Mouse (Mus musculus) kidney, embryonic 16.5 days (tissue): Measurements from ENCODE around the gene Cacna1a. TPM values are rescaled to one million over a fixed set of nuclear protein-coding genes. Genes with fewer than 3 reads are reported as not detected.

Experiments
- ATAC-seq: fragments of 200-750 bp; cut with Nextera tagmentation; 2 replicates; pipeline ENCODE4 v1.8.0; 2017; ENCODE audit warnings: moderate TSS enrichment; ENCODE audit not compliant: low FRiP score, low TSS enrichment
- H3K27ac ChIP-seq: fragments of 300-500 bp; sonication (generic); 2 replicates; pipeline ENCODE4 v1.5.1; 2014; ENCODE audit warnings: low read length
- H3K27me3 ChIP-seq: fragments of 300-500 bp; sonication (generic); 2 replicates; pipeline ENCODE4 v1.6.1; 2014; ENCODE audit warnings: low read length, control low read depth, mixed read lengths; ENCODE audit not compliant: insufficient read depth
- H3K36me3 ChIP-seq: fragments of 300-500 bp; sonication (generic); 2 replicates; pipeline ENCODE4 v1.6.1; 2014; ENCODE audit warnings: low read length, control low read depth, mixed read lengths; ENCODE audit not compliant: insufficient read depth
- H3K4me1 ChIP-seq: fragments of 300-500 bp; sonication (generic); 2 replicates; pipeline ENCODE4 v1.6.1; 2014; ENCODE audit warnings: low read length, control low read depth, mixed read lengths; ENCODE audit not compliant: insufficient read depth
- H3K4me2 ChIP-seq: fragments of 300-500 bp; sonication (generic); replicated peaks from 2 replicates; pipeline ENCODE4 v1.6.1; 2014; ENCODE audit warnings: low read depth, low read length
- H3K4me3 ChIP-seq: fragments of 300-500 bp; sonication (generic); 2 replicates; pipeline ENCODE4 v1.5.1; 2014; ENCODE audit warnings: mild to moderate bottlenecking, low read length
- H3K9ac ChIP-seq: fragments of 300-500 bp; sonication (generic); replicated peaks from 2 replicates; pipeline ENCODE4 v1.6.1; 2014; ENCODE audit warnings: low read length
- H3K9me3 ChIP-seq: fragments of 300-500 bp; sonication (generic); 2 replicates; pipeline ENCODE4 v1.6.1; 2016; ENCODE audit warnings: low read length, control low read depth
- WGBS: fragments of 180-500 bp; shearing (Covaris S2); extraction: QIAGEN DNeasy Blood & Tissue Kit; methylation state at CpG from one replicate; pipeline ENCODE4 v1.1.7; 2014; 5-methylcytosine and 5-hydroxymethylcytosine counted together
- polyA plus RNA-seq: library from polyadenylated mRNA; unstranded; fragments of >200 nt; fragmentation: Nextera tagmentation; extraction: Ambion mirVana; gene quantifications from 2 replicates; pipeline ENCODE4 v1.2.1, GENCODE M21; 2015

The Cacna1a gene
- polyA plus RNA-seq, 1 experiment from 2014 or later, result 2.0 TPM

DNA sequence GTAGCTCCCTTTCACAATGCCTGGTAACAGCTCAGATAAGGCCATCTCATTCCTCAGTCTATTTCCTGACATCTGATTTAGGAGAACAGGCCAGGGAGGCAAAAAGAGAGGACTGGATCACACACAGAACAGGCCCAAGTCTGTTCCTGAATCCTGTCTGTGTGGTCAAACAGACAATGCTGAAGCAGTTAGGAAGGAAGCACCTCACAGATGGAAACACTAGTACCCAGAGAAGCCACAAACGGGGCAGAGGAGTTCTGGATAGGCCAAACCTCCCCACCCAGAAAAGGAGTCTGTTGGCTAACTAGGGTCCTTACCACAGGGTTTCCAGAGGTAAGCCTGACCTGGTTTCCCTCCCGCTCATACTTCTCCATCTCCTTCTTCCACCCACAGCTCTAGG, 294.0 kb downstream of the Cacna1a start:
- no peak for ATAC-seq
- Histone ChIP-seq H3K4me1 (peaks cover 19% of the 10 kb centered on the region), H3K4me2 (no peak overlapping the region), H3K27me3 (no peaks in the 10 kb centered on the region), H3K9me3 (no peaks in the 10 kb centered on the region), H3K4me3 (no peak overlapping the region), H3K27ac (no peak overlapping the region), H3K36me3 (no peaks in the 10 kb centered on the region), H3K9ac (no peak overlapping the region)
- WGBS, result 92% methylated on average over 2 of the region's 2 CpGs

GRCm38 (mm10) chr8:84684537-84684936, 296.3 kb downstream of the Cacna1a start:
- H3K4me1 ChIP-seq, result peaks cover 31% of the 10 kb centered on the region
- H3K4me3 ChIP-seq, result no peak overlapping the region
- H3K9ac ChIP-seq, result no peak overlapping the region
- no peak overlapping the region for H3K27ac ChIP-seq
- H3K36me3 ChIP-seq, result no peaks in the 10 kb centered on the region
- ATAC-seq, result no peak
- H3K4me2 ChIP-seq, result no peak overlapping the region
- H3K27me3 ChIP-seq, result no peaks in the 10 kb centered on the region
- WGBS, result 54% methylated on average over 3 of the region's 3 CpGs
- H3K9me3 ChIP-seq, result no peaks in the 10 kb centered on the region

DNA sequence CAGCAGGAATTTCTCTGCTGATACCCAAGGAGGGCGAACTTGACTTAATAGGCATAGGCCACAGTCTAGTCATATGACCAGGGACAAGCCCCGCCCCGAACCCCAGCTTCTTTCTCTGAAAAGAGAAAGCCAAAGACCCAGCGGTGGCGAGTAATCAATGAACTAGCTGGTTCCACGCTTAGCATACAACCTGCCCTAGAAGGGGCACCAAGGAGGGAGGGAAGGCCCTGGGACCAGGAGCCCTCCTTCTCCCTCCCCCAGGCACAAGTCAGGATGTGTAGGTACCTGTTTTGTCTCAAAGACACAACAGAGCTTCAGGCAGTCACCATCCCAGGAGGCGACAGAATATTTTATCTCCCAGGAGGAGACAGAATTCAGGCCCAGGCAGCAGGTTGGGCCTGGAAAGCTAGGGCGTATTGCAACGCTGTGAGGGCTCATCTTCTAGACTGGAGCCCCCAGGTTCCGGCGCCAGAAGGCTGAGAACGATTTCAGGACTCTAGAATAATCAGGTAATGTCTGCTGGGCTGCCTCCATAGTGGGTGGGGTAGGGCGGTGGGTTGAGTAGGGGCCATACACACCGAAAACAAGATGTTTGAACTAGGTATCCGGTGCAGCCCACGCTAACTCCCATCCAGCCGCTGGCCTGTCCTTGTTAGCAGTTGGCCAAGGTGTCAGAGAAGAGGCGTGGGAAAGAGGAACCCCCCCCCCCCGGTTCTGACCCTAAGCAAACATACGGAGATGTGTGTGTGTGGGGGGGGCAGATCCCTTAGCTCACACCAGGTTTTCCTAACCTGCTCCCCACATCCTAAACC, 298.2 kb downstream of the Cacna1a start, which contains the start of gene Trmt1:
Trmt1 (plus strand) TSS at position 117 of the 812 bp plus-strand sequence.
- H3K4me1 ChIP-seq, result peaks cover 42% of the 10 kb centered on the region
- ATAC-seq, result 0 out of 2 replicates have a peak, but pooled peaks have one; percentile 36

DNA sequence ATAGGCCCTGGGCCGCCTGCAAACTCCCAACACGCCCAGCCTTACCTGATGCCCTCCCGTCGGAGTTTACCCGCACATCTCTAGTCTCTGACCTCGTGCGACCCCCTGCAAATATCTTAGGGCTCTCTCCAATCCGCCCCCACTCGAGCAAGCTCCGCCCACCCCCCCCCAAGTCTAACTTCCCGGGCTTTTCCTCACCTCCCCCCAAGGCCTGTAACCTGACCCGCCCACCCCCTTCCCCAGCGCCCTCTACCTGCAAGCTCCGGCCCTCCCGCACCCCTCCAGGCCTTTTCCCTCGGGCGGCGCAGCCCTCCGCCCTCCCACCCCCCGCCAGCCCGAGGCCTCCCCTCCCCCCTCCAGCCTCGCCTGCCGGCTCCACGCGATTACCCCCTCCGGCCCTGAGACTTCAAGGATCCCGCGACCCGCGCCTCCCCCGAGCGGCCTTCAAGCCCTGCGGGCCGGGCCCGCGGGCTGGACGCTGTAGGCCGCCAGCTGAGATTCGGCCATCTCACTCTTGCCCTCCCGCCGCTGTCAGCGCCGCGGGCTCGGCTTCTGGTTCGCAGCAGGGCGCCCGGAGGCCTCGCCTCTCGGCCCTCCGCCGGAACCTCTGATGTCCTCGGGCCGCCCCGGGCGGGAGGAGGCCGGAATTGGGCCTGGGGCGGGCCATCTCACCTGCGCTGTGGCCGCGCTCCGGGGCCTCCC, 298.9 kb downstream of the Cacna1a start:
- peak overlapping the region; percentile 99 for H3K4me3 ChIP-seq
- peak; percentile 47 for ATAC-seq
- H3K9me3 ChIP-seq, result no peaks in the 10 kb centered on the region
- peaks cover 42% of the 10 kb centered on the region for H3K4me1 ChIP-seq
- WGBS, result 0% methylated on average over 48 of the region's 62 CpGs
- no peaks in the 10 kb centered on the region for H3K27me3 ChIP-seq
- H3K27ac ChIP-seq, result peak overlapping the region; percentile 97
- peak overlapping the region; percentile 100 for H3K9ac ChIP-seq
- H3K36me3 ChIP-seq, result peaks cover 10% of the 10 kb centered on the region
- H3K4me2 ChIP-seq, result peak overlapping the region; percentile 82

More for the DNA sequence above, 298.2 kb downstream of the Cacna1a start, which contains the start of gene Trmt1:
- WGBS, result 11% methylated on average over 20 of the region's 20 CpGs
- peaks cover 5% of the 10 kb centered on the region for H3K36me3 ChIP-seq
- H3K4me2 ChIP-seq, result peak within 1 kb of the TSS; percentile 82
- H3K27ac ChIP-seq, result peak within 1 kb of the TSS; percentile 97
- H3K9me3 ChIP-seq, result no peaks in the 10 kb centered on the region
- peak within 1 kb of the TSS; percentile 100 for H3K9ac ChIP-seq
- H3K4me3 ChIP-seq, result peak within 1 kb of the TSS; percentile 99
- no peaks in the 10 kb centered on the region for H3K27me3 ChIP-seq

GRCm38 (mm10) chr8:84687705-84688100, 299.5 kb downstream of the Cacna1a start, which contains the start of gene Nacc1:
Gene Nacc1, minus strand, starts transcription at chr8:84687862.
- no peaks in the 10 kb centered on the region for H3K9me3 ChIP-seq
- H3K4me1 ChIP-seq, result peaks cover 42% of the 10 kb centered on the region
- peak within 1 kb of the TSS; percentile 99 for H3K4me3 ChIP-seq
- 0% methylated on average over 35 of the region's 37 CpGs for WGBS
- H3K27ac ChIP-seq, result peak within 1 kb of the TSS; percentile 97
- no peaks in the 10 kb centered on the region for H3K27me3 ChIP-seq
- H3K4me2 ChIP-seq, result peak within 1 kb of the TSS; percentile 85
- peaks cover 15% of the 10 kb centered on the region for H3K36me3 ChIP-seq
- peak; percentile 83 for ATAC-seq
- H3K9ac ChIP-seq, result peak within 1 kb of the TSS; percentile 100

DNA sequence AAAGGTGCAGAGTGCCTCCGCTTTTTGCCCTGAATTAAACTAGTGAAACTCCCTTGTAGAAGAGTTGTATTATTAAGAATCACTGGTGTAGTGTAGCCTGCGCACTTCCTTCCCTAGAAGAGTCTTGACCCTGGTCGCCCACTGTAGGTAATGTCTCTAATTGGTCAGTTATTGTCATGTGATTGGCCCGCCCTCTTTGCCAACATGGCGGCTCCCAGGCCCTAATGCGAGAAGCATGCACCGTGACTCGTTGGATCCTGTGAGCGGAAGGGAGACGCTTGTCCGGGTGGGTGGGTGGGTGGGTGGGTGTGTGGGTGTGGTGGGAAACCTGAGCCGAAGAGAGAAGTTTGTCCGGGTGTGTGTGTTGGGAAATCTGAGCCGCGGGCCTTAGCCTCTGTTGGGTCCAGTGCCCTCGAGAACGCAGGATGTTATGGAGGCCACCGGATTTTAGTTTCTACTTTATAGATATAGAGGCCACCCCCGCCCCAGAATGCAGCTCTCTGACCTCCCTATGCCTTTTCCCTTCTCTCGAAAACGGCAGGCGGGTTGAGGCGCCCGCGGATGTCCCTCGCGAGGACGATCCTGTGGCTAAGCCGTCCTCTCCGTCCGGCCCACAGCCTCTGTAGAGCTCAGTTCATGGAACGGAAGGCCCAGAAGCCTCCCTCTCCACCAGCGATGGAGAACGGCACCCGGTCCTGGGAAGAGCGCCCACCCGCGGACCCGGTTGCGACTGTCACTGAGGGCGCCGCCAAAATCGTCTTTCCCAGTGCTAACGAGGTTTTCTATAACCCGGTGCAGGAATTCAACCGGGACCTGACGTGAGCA, 301.1 kb downstream of the Cacna1a start:
- Histone ChIP-seq H3K9ac (peak overlapping the region; percentile 86), H3K4me3 (peak overlapping the region; percentile 79), H3K27me3 (no peaks in the 10 kb centered on the region), H3K4me1 (peaks cover 42% of the 10 kb centered on the region), H3K4me2 (peak overlapping the region; percentile 85), H3K9me3 (no peaks in the 10 kb centered on the region), H3K36me3 (peaks cover 27% of the 10 kb centered on the region), H3K27ac (peak overlapping the region; percentile 74)
- under 1% methylated on average over 47 of the region's 47 CpGs for WGBS
- peak; percentile 85 for ATAC-seq

Other genes with a start within 250 kb of the Cacna1a start
- gene Cc2d1a, start 240.5 kb upstream of the Cacna1a start, polyA plus RNA-seq, result 29.0 and 31.1 TPM in 2 replicates
- 1.7 and 1.9 TPM in 2 replicates for gene 4930432K21Rik, start 240.4 kb upstream of the Cacna1a start, polyA plus RNA-seq
- gene Nanos3, start 203.2 kb upstream of the Cacna1a start, polyA plus RNA-seq, result 2.6 and 3.1 TPM in 2 replicates
- 18.3 and 18.5 TPM in 2 replicates for gene Zswim4, start 151.4 kb upstream of the Cacna1a start, polyA plus RNA-seq
- gene D8Ertd738e, start 138.7 kb upstream of the Cacna1a start, polyA plus RNA-seq, result 321 and 330 TPM in 2 replicates
- 70.1 and 71.1 TPM in 2 replicates for gene Mri1, start 131.1 kb upstream of the Cacna1a start, polyA plus RNA-seq
- gene Ccdc130, start 118.1 kb upstream of the Cacna1a start, polyA plus RNA-seq, result 20.5 and 22.6 TPM in 2 replicates